Mouse (Mus musculus): ENCODE measurements at regions not wholly inside any gene's neighbourhood (a gene's known extent, or its start where the extent isn't known, plus 50 kb on each side); places are given as distances from the start of the nearest gene placed in this dataset.

GRCm38 (mm10) chr10:37505966-37506615, 367.4 kb upstream of the Marcks start:
- no peaks in the 10 kb centered on the region for H3K27me3 ChIP-seq
- no peak overlapping the region for H3K4me3 ChIP-seq
- no peaks in the 10 kb centered on the region for H3K4me1 ChIP-seq (replicated peaks)
- H3K27ac ChIP-seq (replicated peaks): no peak overlapping the region
- H3K9me3 ChIP-seq: no peaks in the 10 kb centered on the region
- H3K4me2 ChIP-seq: no peak overlapping the region
- no peaks in the 10 kb centered on the region for H3K36me3 ChIP-seq
- no peak for ATAC-seq (ENCODE audit: low FRiP score, low read depth)
- WGBS: 64% methylated on average over 3 of the region's 3 CpGs
- no peak overlapping the region for H3K9ac ChIP-seq

GRCm38 (mm10) chr10:37504468-37504867, 365.7 kb upstream of the Marcks start:
- WGBS: 70% methylated on average over 2 of the region's 2 CpGs
- Histone ChIP-seq H3K4me1 (replicated peaks) (no peaks in the 10 kb centered on the region), H3K4me2 (no peak overlapping the region), H3K9ac (no peak overlapping the region), H3K9me3 (no peaks in the 10 kb centered on the region), H3K27me3 (no peaks in the 10 kb centered on the region), H3K36me3 (no peaks in the 10 kb centered on the region), H3K4me3 (no peak overlapping the region), H3K27ac (replicated peaks) (no peak overlapping the region)
- ATAC-seq (ENCODE audit: low FRiP score, low read depth): no peak

- no peak for ATAC-seq (ENCODE audit: low FRiP score, low read depth)
- H3K4me1 ChIP-seq (replicated peaks): no peaks in the 10 kb centered on the region
- H3K9ac ChIP-seq: no peak overlapping the region
- no peaks in the 10 kb centered on the region for H3K27me3 ChIP-seq
- no peak overlapping the region for H3K4me2 ChIP-seq
- H3K4me3 ChIP-seq: no peak overlapping the region
- no peaks in the 10 kb centered on the region for H3K36me3 ChIP-seq
- no peaks in the 10 kb centered on the region for H3K9me3 ChIP-seq
- no peak overlapping the region for H3K27ac ChIP-seq (replicated peaks)
Observed at GRCm38 (mm10) chr10:37502505-37502904, 363.8 kb upstream of the Marcks start.

- no peaks in the 10 kb centered on the region for H3K27me3 ChIP-seq
- ATAC-seq (ENCODE audit: low FRiP score, low read depth): no peak
- H3K4me2 ChIP-seq: no peak overlapping the region
- H3K9me3 ChIP-seq: no peaks in the 10 kb centered on the region
- WGBS: 98% methylated on average over 2 of the region's 2 CpGs
- H3K36me3 ChIP-seq: no peaks in the 10 kb centered on the region
- no peak overlapping the region for H3K9ac ChIP-seq
- H3K4me3 ChIP-seq: no peak overlapping the region
- no peak overlapping the region for H3K27ac ChIP-seq (replicated peaks)
- H3K4me1 ChIP-seq (replicated peaks): no peaks in the 10 kb centered on the region
Observed at GRCm38 (mm10) chr10:37501043-37501442, 362.3 kb upstream of the Marcks start.

GRCm38 (mm10) chr10:37495467-37495866, 356.7 kb upstream of the Marcks start:
- Histone ChIP-seq H3K27me3 (no peaks in the 10 kb centered on the region), H3K36me3 (no peaks in the 10 kb centered on the region), H3K9ac (no peak overlapping the region), H3K4me1 (replicated peaks) (no peaks in the 10 kb centered on the region), H3K27ac (replicated peaks) (no peak overlapping the region), H3K4me3 (no peak overlapping the region), H3K4me2 (no peak overlapping the region), H3K9me3 (no peaks in the 10 kb centered on the region)
- 80% methylated on average over 1 of the region's 1 CpGs for WGBS
- ATAC-seq (ENCODE audit: low FRiP score, low read depth): no peak

GRCm38 (mm10) chr10:37494552-37495166, 355.9 kb upstream of the Marcks start:
- no peak overlapping the region for H3K4me3 ChIP-seq
- H3K4me1 ChIP-seq (replicated peaks): no peaks in the 10 kb centered on the region
- no peaks in the 10 kb centered on the region for H3K9me3 ChIP-seq
- no peak overlapping the region for H3K9ac ChIP-seq
- no peaks in the 10 kb centered on the region for H3K27me3 ChIP-seq
- H3K27ac ChIP-seq (replicated peaks): no peak overlapping the region
- ATAC-seq (ENCODE audit: low FRiP score, low read depth): no peak
- H3K36me3 ChIP-seq: no peaks in the 10 kb centered on the region
- no peak overlapping the region for H3K4me2 ChIP-seq
- WGBS: 37% methylated on average over 3 of the region's 3 CpGs

GRCm38 (mm10) chr10:37494098-37494497, 355.4 kb upstream of the Marcks start:
- 39% methylated on average over 2 of the region's 2 CpGs for WGBS
- Histone ChIP-seq H3K4me1 (replicated peaks) (no peaks in the 10 kb centered on the region), H3K27me3 (no peaks in the 10 kb centered on the region), H3K9ac (no peak overlapping the region), H3K9me3 (no peaks in the 10 kb centered on the region), H3K4me3 (no peak overlapping the region), H3K36me3 (no peaks in the 10 kb centered on the region), H3K4me2 (no peak overlapping the region), H3K27ac (replicated peaks) (no peak overlapping the region)
- no peak for ATAC-seq (ENCODE audit: low FRiP score, low read depth)

- WGBS: 89% methylated on average over 6 of the region's 6 CpGs
- no peak for ATAC-seq (ENCODE audit: low FRiP score, low read depth)
- Histone ChIP-seq H3K4me1 (replicated peaks) (no peaks in the 10 kb centered on the region), H3K27me3 (no peaks in the 10 kb centered on the region), H3K9ac (no peak overlapping the region), H3K27ac (replicated peaks) (no peak overlapping the region), H3K4me3 (no peak overlapping the region), H3K9me3 (no peaks in the 10 kb centered on the region), H3K4me2 (no peak overlapping the region), H3K36me3 (no peaks in the 10 kb centered on the region)
Observed at GRCm38 (mm10) chr10:37484311-37485023, 345.7 kb upstream of the Marcks start.

- ATAC-seq (ENCODE audit: low FRiP score, low read depth): no peak
- H3K9me3 ChIP-seq: no peaks in the 10 kb centered on the region
- H3K27me3 ChIP-seq: no peaks in the 10 kb centered on the region
- no peak overlapping the region for H3K27ac ChIP-seq (replicated peaks)
- no peak overlapping the region for H3K4me2 ChIP-seq
- no peak overlapping the region for H3K4me3 ChIP-seq
- 47% methylated on average over 4 of the region's 4 CpGs for WGBS
- no peak overlapping the region for H3K9ac ChIP-seq
- no peaks in the 10 kb centered on the region for H3K4me1 ChIP-seq (replicated peaks)
- H3K36me3 ChIP-seq: no peaks in the 10 kb centered on the region
Observed at GRCm38 (mm10) chr10:37483521-37483920, 344.8 kb upstream of the Marcks start.

- Histone ChIP-seq H3K9ac (no peak overlapping the region), H3K4me1 (replicated peaks) (no peaks in the 10 kb centered on the region), H3K4me2 (no peak overlapping the region), H3K27ac (replicated peaks) (no peak overlapping the region), H3K9me3 (no peaks in the 10 kb centered on the region), H3K4me3 (no peak overlapping the region), H3K27me3 (no peaks in the 10 kb centered on the region), H3K36me3 (no peaks in the 10 kb centered on the region)
- WGBS: 82% methylated on average over 1 of the region's 1 CpGs
- ATAC-seq (ENCODE audit: low FRiP score, low read depth): no peak
Observed at GRCm38 (mm10) chr10:37481879-37482278, 343.2 kb upstream of the Marcks start.

GRCm38 (mm10) chr10:37480331-37480730, 341.6 kb upstream of the Marcks start:
- Histone ChIP-seq H3K4me2 (no peak overlapping the region), H3K27ac (replicated peaks) (no peak overlapping the region), H3K27me3 (no peaks in the 10 kb centered on the region), H3K9ac (no peak overlapping the region), H3K36me3 (no peaks in the 10 kb centered on the region), H3K9me3 (no peaks in the 10 kb centered on the region), H3K4me3 (no peak overlapping the region), H3K4me1 (replicated peaks) (no peaks in the 10 kb centered on the region)
- no peak for ATAC-seq (ENCODE audit: low FRiP score, low read depth)
- 84% methylated on average over 1 of the region's 1 CpGs for WGBS

- no peak overlapping the region for H3K4me3 ChIP-seq
- no peak for ATAC-seq (ENCODE audit: low FRiP score, low read depth)
- H3K9ac ChIP-seq: no peak overlapping the region
- no peaks in the 10 kb centered on the region for H3K36me3 ChIP-seq
- no peak overlapping the region for H3K27ac ChIP-seq (replicated peaks)
- no peak overlapping the region for H3K4me2 ChIP-seq
- H3K9me3 ChIP-seq: no peaks in the 10 kb centered on the region
- WGBS: 94% methylated on average over 2 of the region's 2 CpGs
- no peaks in the 10 kb centered on the region for H3K4me1 ChIP-seq (replicated peaks)
- no peaks in the 10 kb centered on the region for H3K27me3 ChIP-seq
Observed at GRCm38 (mm10) chr10:37478108-37478507, 339.4 kb upstream of the Marcks start.
